Mouse (Mus musculus) C2C12 (cell line): ENCODE data around the gene Sec31a.

Source experiments
- CEBPB ChIP-seq: IDR thresholded peaks from one replicate; pipeline ENCODE4 v1.6.1; 2011; ENCODE audit warnings: low read depth, mild to moderate bottlenecking, control low read depth, moderate library complexity
- CTCF ChIP-seq: IDR thresholded peaks from one replicate; pipeline ENCODE4 v1.5.1; 2011; ENCODE audit not compliant: control insufficient read depth, insufficient read depth, insufficient read length
- MAX ChIP-seq: IDR thresholded peaks from one replicate; pipeline ENCODE4 v1.6.1; 2011; ENCODE audit warnings: mild to moderate bottlenecking, control low read depth
- MYOG ChIP-seq: IDR thresholded peaks from one replicate; pipeline ENCODE4 v1.6.1; 2011; ENCODE audit not compliant: control insufficient read depth, insufficient read length; ENCODE audit errors: extremely low read depth
- USF1 ChIP-seq: IDR thresholded peaks from one replicate; pipeline ENCODE4 v1.6.1; 2011; ENCODE audit warnings: low read depth, mild to moderate bottlenecking, control low read depth, moderate library complexity

DNA sequence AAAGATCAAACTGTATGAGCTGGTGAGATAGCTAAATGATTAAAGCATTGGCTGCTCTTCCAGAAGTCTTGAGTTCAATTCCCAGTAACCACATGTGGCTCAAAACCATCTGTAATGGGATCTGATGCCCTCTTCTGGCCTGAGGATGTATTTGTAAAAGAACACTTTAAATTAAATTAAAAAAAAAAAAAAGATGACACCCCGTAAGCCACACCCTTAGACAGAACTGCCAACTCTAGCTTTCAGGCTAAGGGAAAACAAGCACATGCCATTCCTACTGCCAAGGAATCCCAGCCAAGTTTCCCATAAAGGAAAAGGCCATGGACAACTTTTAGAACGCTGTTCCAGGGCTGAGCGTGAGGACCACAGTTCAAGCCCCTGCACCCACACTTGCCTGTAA is 22.4 kb downstream of the Sec31a start:
- TF ChIP-seq CTCF (no peak), MYOG (no peak), MAX (no peak), USF1 (no peak), CEBPB (no peak)
